Mouse (Mus musculus) heart, adult 2 months (tissue): ENCODE measurements around the gene Cltb.

Experiments
- CTCF ChIP-seq: fragments of 200-600 bp; IDR thresholded peaks from 2 replicates; pipeline ENCODE4 v1.8.1; 2022; ENCODE audit warnings: antibody characterized with exemption, mild to moderate bottlenecking, moderate library complexity
- EP300 ChIP-seq: fragments of 200-500 bp; IDR thresholded peaks from 2 replicates; pipeline ENCODE4 v1.6.1; 2011; ENCODE audit warnings: low read depth, low read length, control low read depth; ENCODE audit not compliant: insufficient read depth
- POLR2A ChIP-seq: fragments of 200-500 bp; IDR thresholded peaks from 2 replicates; pipeline ENCODE4 v1.6.1; 2011; ENCODE audit warnings: mild to moderate bottlenecking, low read depth, low read length, control low read depth; ENCODE audit not compliant: insufficient read depth

DNA sequence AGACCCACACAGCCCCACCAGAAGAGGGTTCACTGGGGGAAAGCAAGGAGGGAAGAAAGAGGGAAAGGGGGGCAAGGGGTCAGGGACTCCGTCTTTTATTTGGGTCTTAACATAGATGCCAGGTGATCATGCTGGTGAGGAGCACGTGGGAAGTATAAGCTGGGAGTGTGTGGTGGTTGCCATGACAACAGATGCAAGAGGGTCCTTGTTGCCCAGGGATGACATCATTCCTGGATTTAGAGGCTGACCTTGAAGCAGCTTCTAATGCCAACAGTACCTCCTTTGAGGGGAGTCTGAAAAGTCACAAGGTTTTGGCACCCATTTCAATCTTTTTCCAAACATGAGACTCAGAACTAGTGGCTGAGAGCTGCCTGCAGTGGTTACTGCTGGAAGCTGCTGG, 39.5 kb downstream of the Cltb start:
- TF ChIP-seq CTCF (no peak), POLR2A (no peak), EP300 (no peak)
